Mouse (Mus musculus): Measurements from ENCODE around the gene Scnn1a. TPM values are rescaled to one million over a fixed set of nuclear protein-coding genes. Genes with fewer than 3 reads are reported as not detected.

Scnn1a gene
- total and polyA plus RNA-seq, 2 experiments from 2014 or later, result 0.67 to 1.5 TPM

DNA sequence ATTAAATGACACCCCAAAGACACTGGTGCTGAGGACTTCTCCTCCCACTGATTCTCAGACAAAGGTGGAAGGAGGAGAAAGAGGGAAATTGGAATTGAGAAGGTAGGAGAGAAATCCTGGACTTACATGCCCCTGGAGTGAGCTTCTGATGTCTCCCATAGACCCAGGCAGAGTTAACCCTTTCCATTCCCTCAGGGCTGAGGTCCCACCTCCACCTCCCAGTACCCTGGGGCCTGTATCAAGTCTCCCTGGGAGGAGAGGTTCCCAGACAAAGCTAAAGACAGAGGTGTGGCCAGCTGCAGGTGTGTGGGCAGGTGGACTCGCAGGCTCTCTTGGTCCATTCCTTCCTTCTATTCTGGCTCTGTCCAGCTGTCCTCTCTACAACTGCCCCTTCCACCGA, 61.6 kb downstream of the Scnn1a start:
- no peak for TF ChIP-seq CTCF (IDR thresholded peaks at IDR 0.05; ENCODE audit: low read depth)
- ATAC-seq (no peak), DNase-seq (no peak)
- Histone ChIP-seq H3K27ac (ENCODE audit: low read depth, low read length) (no peak overlapping the region), H3K9me3 (ENCODE audit: low read length) (no peaks in the 10 kb centered on the region), H3K4me2 (ENCODE audit: low read depth) (no peak overlapping the region), H3K4me3 (ENCODE audit: low read depth, low read length) (no peak overlapping the region), H3K9ac (no peak overlapping the region), H3K36me3 (ENCODE audit: insufficient read depth) (no peaks in the 10 kb centered on the region), H3K4me1 (ENCODE audit: insufficient read depth) (0 out of 2 replicates have a peak, but pooled peaks cover 5% of the 10 kb centered on the region), H3K27me3 (ENCODE audit: insufficient read depth, low read length) (peaks cover 31% of the 10 kb centered on the region)
- 94% methylated on average over 2 of the region's 2 CpGs for WGBS

DNA sequence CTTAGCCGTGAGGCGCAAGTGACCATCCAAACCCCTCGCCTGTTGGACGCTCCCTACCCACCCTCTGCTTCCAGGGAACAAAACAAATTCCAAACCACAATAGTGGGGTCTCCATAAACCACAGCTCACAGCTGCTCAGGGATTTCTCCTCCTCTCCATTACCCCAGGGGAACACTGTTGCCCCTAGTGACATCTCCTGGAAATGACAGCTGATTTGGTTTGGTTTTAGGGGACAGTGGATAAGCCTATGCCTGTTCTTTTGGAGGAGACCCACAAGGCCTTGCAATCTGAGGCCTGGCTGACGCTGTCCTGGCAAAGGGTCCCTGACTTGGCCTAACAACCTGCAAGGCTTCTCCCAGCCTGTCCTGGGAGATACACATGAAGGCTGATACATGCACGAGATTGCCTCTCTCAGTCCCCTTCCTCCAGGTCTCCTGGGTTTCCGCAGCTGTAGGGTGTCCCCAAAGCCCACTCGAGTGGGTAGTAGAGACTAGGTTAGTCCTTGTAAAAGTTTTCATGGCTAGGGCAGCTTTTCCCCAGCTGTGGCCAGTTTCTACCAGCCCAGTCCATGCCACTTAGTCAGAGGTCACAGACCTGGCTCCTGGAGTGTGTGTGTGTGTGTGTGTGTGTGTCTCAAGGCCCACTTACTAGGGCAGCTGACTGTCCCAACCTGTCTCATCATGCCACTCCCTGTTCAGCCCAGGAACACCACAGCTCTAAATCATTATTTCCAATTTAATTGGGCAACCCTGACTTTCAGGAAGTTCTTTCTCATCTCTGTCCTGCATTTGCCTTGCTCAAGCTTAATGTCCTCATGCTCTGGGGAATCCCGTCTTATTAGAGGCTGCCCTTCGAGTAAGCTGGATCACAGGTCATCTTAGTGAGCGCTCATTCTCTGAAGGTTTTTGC, 64.9 kb downstream of the Scnn1a start:
- H3K4me1 ChIP-seq (ENCODE audit: insufficient read depth), result 0 out of 2 replicates have a peak, but pooled peaks cover 2% of the 10 kb centered on the region
- no peak overlapping the region for H3K4me2 ChIP-seq (ENCODE audit: low read depth)
- peak; percentile 57 for TF ChIP-seq CTCF (IDR thresholded peaks at IDR 0.05; ENCODE audit: low read depth)
- WGBS, result 62% methylated on average over 11 of the region's 11 CpGs
- H3K4me3 ChIP-seq (ENCODE audit: low read depth, low read length), result no peak overlapping the region
- no peak for ATAC-seq
- H3K9me3 ChIP-seq (ENCODE audit: low read length), result no peaks in the 10 kb centered on the region
- no peak for DNase-seq
- H3K36me3 ChIP-seq (ENCODE audit: insufficient read depth), result no peaks in the 10 kb centered on the region
- H3K9ac ChIP-seq, result no peak overlapping the region
- peaks cover 10% of the 10 kb centered on the region for H3K27me3 ChIP-seq (ENCODE audit: insufficient read depth, low read length)
- H3K27ac ChIP-seq (ENCODE audit: low read depth, low read length), result no peak overlapping the region

DNA sequence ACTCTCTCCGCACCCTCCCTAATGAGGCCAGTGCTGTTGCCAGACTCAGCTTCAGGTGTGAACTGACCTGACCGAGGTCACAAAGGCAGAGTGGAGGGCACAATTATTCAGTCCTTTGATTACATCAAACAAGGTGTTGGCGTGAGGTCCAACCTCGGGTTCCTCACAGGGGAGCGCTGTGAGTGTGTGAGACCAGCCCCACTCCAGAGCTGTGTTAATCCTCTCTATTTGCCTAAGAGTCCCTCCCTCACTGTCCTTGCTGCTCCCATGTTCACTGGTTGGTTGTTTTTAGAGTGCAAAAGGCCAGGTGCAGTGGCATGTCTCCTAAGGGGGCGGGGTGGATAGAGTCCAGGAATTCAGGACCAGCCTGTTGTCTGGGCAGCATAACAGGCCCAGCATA, 65.6 kb downstream of the Scnn1a start:
- H3K27ac ChIP-seq (ENCODE audit: low read depth, low read length), result no peak overlapping the region
- 68% methylated on average over 6 of the region's 6 CpGs for WGBS

DNA sequence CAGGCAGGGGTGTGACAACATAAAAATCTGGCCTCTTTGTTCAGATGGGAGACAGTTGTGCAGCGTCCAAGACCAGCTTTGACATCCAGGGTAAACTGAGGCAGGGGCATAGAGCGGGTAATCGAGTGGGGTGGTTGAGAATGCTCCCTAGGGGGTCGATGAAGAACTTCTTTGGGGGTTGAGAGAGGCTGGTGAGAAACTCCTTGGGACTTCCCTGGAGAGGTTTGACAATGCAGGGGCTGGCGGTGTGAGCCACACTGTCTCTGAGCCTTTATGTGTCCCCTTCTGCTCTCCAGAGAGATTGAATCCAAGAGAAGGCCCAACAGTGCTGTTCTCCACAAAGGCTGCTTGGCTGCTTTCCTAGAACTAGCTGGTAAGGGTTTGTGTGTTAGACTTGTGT, 69.4 kb downstream of the Scnn1a start:
- H3K4me1 ChIP-seq (ENCODE audit: insufficient read depth), result no peaks in the 10 kb centered on the region
- no peaks in the 10 kb centered on the region for H3K36me3 ChIP-seq (ENCODE audit: insufficient read depth)
- no peak overlapping the region for H3K4me2 ChIP-seq (ENCODE audit: low read depth)
- no peak overlapping the region for H3K27ac ChIP-seq (ENCODE audit: low read depth, low read length)
- no peak for TF ChIP-seq CTCF (IDR thresholded peaks at IDR 0.05; ENCODE audit: low read depth)
- H3K27me3 ChIP-seq (ENCODE audit: insufficient read depth, low read length), result no peaks in the 10 kb centered on the region
- H3K9me3 ChIP-seq (ENCODE audit: low read length), result no peaks in the 10 kb centered on the region
- DNase-seq, result no peak
- H3K9ac ChIP-seq, result no peak overlapping the region
- no peak overlapping the region for H3K4me3 ChIP-seq (ENCODE audit: low read depth, low read length)
- 88% methylated on average over 5 of the region's 5 CpGs for WGBS
- ATAC-seq, result no peak

More for the DNA sequence above, 65.6 kb downstream of the Scnn1a start:
- H3K36me3 ChIP-seq (ENCODE audit: insufficient read depth), result no peaks in the 10 kb centered on the region
- TF ChIP-seq CTCF (IDR thresholded peaks at IDR 0.05; ENCODE audit: low read depth), result no peak
- H3K4me1 ChIP-seq (ENCODE audit: insufficient read depth), result no peaks in the 10 kb centered on the region
- peaks cover 2% of the 10 kb centered on the region; the same call in 1 of the 2 replicates for H3K27me3 ChIP-seq (ENCODE audit: insufficient read depth, low read length)
- ATAC-seq (no peak), DNase-seq (no peak)
- no peaks in the 10 kb centered on the region for H3K9me3 ChIP-seq (ENCODE audit: low read length)
- no peak overlapping the region for H3K9ac ChIP-seq
- H3K4me2 ChIP-seq (ENCODE audit: low read depth), result no peak overlapping the region
- H3K4me3 ChIP-seq (ENCODE audit: low read depth, low read length), result no peak overlapping the region

Other genes with a start within 250 kb of the Scnn1a start
- 121 and 141 TPM in 2 replicates for gene Chd4, start 224.7 kb upstream of the Scnn1a start, total RNA-seq (2014; rRNA removed)
- gene Chd4, start 224.7 kb upstream of the Scnn1a start, polyA plus RNA-seq (2015; fragmentation: Nextera tagmentation; extraction: Ambion mirVana), result 53.3 and 72.6 TPM in 2 replicates
- 47.2 and 56.0 TPM in 2 replicates for gene Nop2, start 188.8 kb upstream of the Scnn1a start, total RNA-seq (2014; rRNA removed)
- 39.6 and 43.5 TPM in 2 replicates for gene Nop2, start 188.8 kb upstream of the Scnn1a start, polyA plus RNA-seq (2015; fragmentation: Nextera tagmentation; extraction: Ambion mirVana)
- 24.6 and 28.8 TPM in 2 replicates for gene Iffo1, start 175.4 kb upstream of the Scnn1a start, total RNA-seq (2014; rRNA removed)
- 12.8 and 18.3 TPM in 2 replicates for gene Iffo1, start 175.4 kb upstream of the Scnn1a start, polyA plus RNA-seq (2015; fragmentation: Nextera tagmentation; extraction: Ambion mirVana)
- gene Gapdh, start 154.2 kb upstream of the Scnn1a start, total RNA-seq (2014; rRNA removed), result 2,022 and 2,511 TPM in 2 replicates
- 1,543 and 1,551 TPM in 2 replicates for gene Gapdh, start 154.2 kb upstream of the Scnn1a start, polyA plus RNA-seq (2015; fragmentation: Nextera tagmentation; extraction: Ambion mirVana)
- gene Ncapd2, start 129.0 kb upstream of the Scnn1a start, total RNA-seq (2014; rRNA removed), result 32.5 and 43.5 TPM in 2 replicates
- gene Ncapd2, start 129.0 kb upstream of the Scnn1a start, polyA plus RNA-seq (2015; fragmentation: Nextera tagmentation; extraction: Ambion mirVana), result 18.9 and 25.8 TPM in 2 replicates
- gene Mrpl51, start 128.9 kb upstream of the Scnn1a start, total RNA-seq (2014; rRNA removed), result 51.3 and 54.0 TPM in 2 replicates
- 146 and 148 TPM in 2 replicates for gene Mrpl51, start 128.9 kb upstream of the Scnn1a start, polyA plus RNA-seq (2015; fragmentation: Nextera tagmentation; extraction: Ambion mirVana)
- gene Vamp1, start 105.1 kb upstream of the Scnn1a start, total RNA-seq (2014; rRNA removed), result 6.7 and 12.9 TPM in 2 replicates
- 7.9 and 11.9 TPM in 2 replicates for gene Vamp1, start 105.1 kb upstream of the Scnn1a start, polyA plus RNA-seq (2015; fragmentation: Nextera tagmentation; extraction: Ambion mirVana)
- 2.5 and 4.3 TPM in 2 replicates for gene Tapbpl, start 88.8 kb upstream of the Scnn1a start, total RNA-seq (2014; rRNA removed)
- gene Tapbpl, start 88.8 kb upstream of the Scnn1a start, polyA plus RNA-seq (2015; fragmentation: Nextera tagmentation; extraction: Ambion mirVana), result 3.7 and 6.9 TPM in 2 replicates
- not detected in 2 replicates for gene Cd27, start 83.6 kb upstream of the Scnn1a start, total RNA-seq (2014; rRNA removed)
- 0.33 TPM in 1 of 2 replicates, not detected in the other for gene Cd27, start 83.6 kb upstream of the Scnn1a start, polyA plus RNA-seq (2015; fragmentation: Nextera tagmentation; extraction: Ambion mirVana)
- not detected in 2 replicates for gene Tuba3a, start 34.6 kb upstream of the Scnn1a start, total RNA-seq (2014; rRNA removed)
- not detected in 2 replicates for gene Tuba3a, start 34.6 kb upstream of the Scnn1a start, polyA plus RNA-seq (2015; fragmentation: Nextera tagmentation; extraction: Ambion mirVana)
- gene Ltbr, start 6.8 kb upstream of the Scnn1a start, total RNA-seq (2014; rRNA removed), result 14.9 and 19.9 TPM in 2 replicates
- gene Ltbr, start 6.8 kb upstream of the Scnn1a start, polyA plus RNA-seq (2015; fragmentation: Nextera tagmentation; extraction: Ambion mirVana), result 11.4 and 14.8 TPM in 2 replicates
- 6.8 and 12.1 TPM in 2 replicates for gene Tnfrsf1a, start 28.7 kb downstream of the Scnn1a start, total RNA-seq (2014; rRNA removed)
- gene Tnfrsf1a, start 28.7 kb downstream of the Scnn1a start, polyA plus RNA-seq (2015; fragmentation: Nextera tagmentation; extraction: Ambion mirVana), result 13.2 and 13.6 TPM in 2 replicates
- 0.15 and 1.00 TPM in 2 replicates for gene Plekhg6, start 60.1 kb downstream of the Scnn1a start, total RNA-seq (2014; rRNA removed)
- 0.16 TPM in 2 replicates for gene Plekhg6, start 60.1 kb downstream of the Scnn1a start, polyA plus RNA-seq (2015; fragmentation: Nextera tagmentation; extraction: Ambion mirVana)
- gene Cd9, start 174.1 kb downstream of the Scnn1a start, total RNA-seq (2014; rRNA removed), result 41.2 and 57.4 TPM in 2 replicates
- 125 and 140 TPM in 2 replicates for gene Cd9, start 174.1 kb downstream of the Scnn1a start, polyA plus RNA-seq (2015; fragmentation: Nextera tagmentation; extraction: Ambion mirVana)
- gene Vwf, start 226.1 kb downstream of the Scnn1a start, total RNA-seq (2014; rRNA removed), result 21.2 and 30.0 TPM in 2 replicates
- gene Vwf, start 226.1 kb downstream of the Scnn1a start, polyA plus RNA-seq (2015; fragmentation: Nextera tagmentation; extraction: Ambion mirVana), result 8.9 and 13.1 TPM in 2 replicates